Mouse (Mus musculus) liver, adult 2 months (tissue): ENCODE data around the gene Brwd3. TPM values are rescaled to one million over a fixed set of nuclear protein-coding genes. Genes with fewer than 3 reads are reported as not detected.

Source experiments
- DNase-seq: peaks from one replicate; pipeline ENCODE4 v3.0.0-alpha.2; 2011; ENCODE audit warnings: low read depth, low spot score; ENCODE audit errors: extremely low read depth
- H3K27ac ChIP-seq: fragments of 200-500 bp; replicated peaks from 2 replicates; pipeline ENCODE4 v1.5.1; 2012; ENCODE audit warnings: low read depth, mild to moderate bottlenecking, control low read depth, inconsistent platforms, low read length; ENCODE audit not compliant: insufficient read depth
- H3K27me3 ChIP-seq: fragments of 200-500 bp; 2 replicates; pipeline ENCODE4 v1.6.1; 2012; ENCODE audit warnings: mild to moderate bottlenecking, moderate library complexity, low read length, inconsistent platforms; ENCODE audit not compliant: control insufficient read depth, insufficient read depth
- H3K36me3 ChIP-seq: fragments of 200-500 bp; 2 replicates; pipeline ENCODE4 v1.6.1; 2012; ENCODE audit warnings: low read length, inconsistent platforms; ENCODE audit not compliant: control insufficient read depth, insufficient read depth
- H3K4me1 ChIP-seq: fragments of 200-500 bp; 2 replicates; pipeline ENCODE4 v1.6.1; 2011; ENCODE audit warnings: low read length; ENCODE audit not compliant: control insufficient read depth, insufficient read depth
- H3K4me3 ChIP-seq: fragments of 200-500 bp; 2 replicates; pipeline ENCODE4 v1.5.1; 2011; ENCODE audit warnings: low read depth, mild to moderate bottlenecking, control low read depth, low read length, moderate library complexity; ENCODE audit not compliant: insufficient read depth
- H3K79me2 ChIP-seq: fragments of 200-500 bp; 2 replicates; pipeline ENCODE4 v1.6.1; 2012; ENCODE audit warnings: inconsistent platforms, mild to moderate bottlenecking, low read length, moderate library complexity; ENCODE audit not compliant: control insufficient read depth, insufficient read depth
- H3K9ac ChIP-seq: fragments of 200-500 bp; 2 replicates; pipeline ENCODE4 v1.6.1; 2012; ENCODE audit warnings: low read depth, mild to moderate bottlenecking, control low read depth, inconsistent platforms, low read length
- CTCF ChIP-seq: fragments of 200-500 bp; IDR thresholded peaks from 2 replicates; pipeline ENCODE4 v1.5.1; 2011; ENCODE audit warnings: low read depth, low read length, control low read depth
- POLR2A ChIP-seq: fragments of 200-500 bp; IDR thresholded peaks from 2 replicates; pipeline ENCODE4 v1.6.1; 2011; ENCODE audit warnings: low read length, control low read depth; ENCODE audit not compliant: insufficient read depth; ENCODE audit errors: extremely low read depth
- WGBS: fragments of 180-500 bp; shearing (Covaris S2); methylation state at CpG from one replicate; pipeline ENCODE4 v1.1.7; 2018; 5-methylcytosine and 5-hydroxymethylcytosine counted together
- polyA plus RNA-seq: library from polyadenylated mRNA; depleted of rRNA; stranded (reverse); fragments of >200 nt; gene quantifications from 2 replicates; pipeline ENCODE4 v1.2.3, GENCODE M21; 2012
- total RNA-seq: library from RNA; depleted of rRNA; stranded (reverse); fragments of >200 nt; gene quantifications from 2 replicates; pipeline ENCODE4 v1.2.3, GENCODE M21; 2014

The Brwd3 gene
- total and polyA plus RNA-seq, 2 experiments, result 0.54 to 5.3 TPM

- no peaks in the 10 kb centered on the region for H3K79me2 ChIP-seq
- peak; percentile 83 for DNase-seq
- peak overlapping the region; percentile 97 for H3K4me3 ChIP-seq
- H3K27ac ChIP-seq, result peak overlapping the region; percentile 99
- 0% methylated on average over 12 of the region's 13 CpGs for WGBS
- no peaks in the 10 kb centered on the region for H3K27me3 ChIP-seq
- peaks cover 2% of the 10 kb centered on the region for H3K4me1 ChIP-seq
- no peak for TF ChIP-seq POLR2A
- no peaks in the 10 kb centered on the region for H3K36me3 ChIP-seq
- peak overlapping the region; percentile 95 for H3K9ac ChIP-seq
Measured at GRCm38 (mm10) chrX:108832674-108833189, 1.4 kb downstream of the Brwd3 start.

DNA sequence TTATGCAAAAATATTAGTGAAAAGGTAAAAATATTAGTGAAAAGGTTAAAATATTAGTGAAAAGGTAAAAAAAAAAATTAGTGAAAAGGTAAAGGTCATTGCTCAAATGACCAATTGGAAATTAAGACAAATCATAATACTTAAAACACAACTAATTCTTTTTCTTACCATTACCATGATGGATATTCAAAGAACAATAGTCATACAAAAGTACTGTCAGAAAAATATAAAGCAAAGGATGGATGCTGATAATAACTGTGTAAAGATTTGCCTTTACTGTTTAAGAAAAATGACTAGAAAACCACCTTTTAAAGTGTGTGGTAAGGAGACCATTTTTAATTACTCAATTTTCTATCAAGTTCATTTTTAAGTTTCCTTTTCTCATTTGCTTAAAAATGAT lies 2.9 kb downstream of the Brwd3 start:
- H3K27ac ChIP-seq, result no peak overlapping the region
- no peak overlapping the region for H3K9ac ChIP-seq
- H3K4me1 ChIP-seq, result peaks cover 2% of the 10 kb centered on the region
- no peaks in the 10 kb centered on the region; the same call in 1 of the 2 replicates for H3K36me3 ChIP-seq
- no peaks in the 10 kb centered on the region for H3K79me2 ChIP-seq
- DNase-seq, result no peak
- TF ChIP-seq POLR2A, result no peak
- TF ChIP-seq CTCF, result no peak
- no peaks in the 10 kb centered on the region for H3K27me3 ChIP-seq
- no peak overlapping the region for H3K4me3 ChIP-seq

GRCm38 (mm10) chrX:108828111-108828510 lies 6.1 kb downstream of the Brwd3 start:
- TF ChIP-seq CTCF, result no peak
- TF ChIP-seq POLR2A, result no peak
- Histone ChIP-seq H3K36me3 (peaks cover 2% of the 10 kb centered on the region; the same call in 1 of the 2 replicates), H3K27ac (no peak overlapping the region), H3K79me2 (no peaks in the 10 kb centered on the region), H3K4me3 (no peak overlapping the region), H3K9ac (no peak overlapping the region), H3K27me3 (no peaks in the 10 kb centered on the region), H3K4me1 (no peaks in the 10 kb centered on the region)
- WGBS, result 66% methylated on average over 2 of the region's 2 CpGs
- DNase-seq, result peak; percentile 3

DNA sequence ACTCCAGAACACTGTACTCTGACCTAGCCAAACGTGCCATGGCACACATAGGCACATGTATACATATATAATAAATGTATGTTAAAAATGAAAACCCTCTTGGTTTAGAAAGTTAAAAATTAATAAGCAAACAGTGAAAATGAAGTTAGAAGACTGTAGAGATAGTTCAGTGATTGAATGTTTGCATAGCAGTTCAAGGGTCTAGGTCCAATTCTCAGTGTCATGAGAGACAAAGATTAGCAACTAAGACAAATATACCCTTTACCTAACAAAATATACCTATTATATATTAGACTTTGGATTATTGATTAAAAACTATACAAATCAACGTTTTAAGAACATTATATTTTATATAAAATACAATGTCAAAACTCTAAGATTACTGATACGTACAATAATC lies 36.9 kb downstream of the Brwd3 start:
- TF ChIP-seq POLR2A, result no peak
- no peak for TF ChIP-seq CTCF
- peak; percentile 43 for DNase-seq
- 58% methylated on average over 3 of the region's 3 CpGs for WGBS
- H3K36me3 ChIP-seq, result no peaks in the 10 kb centered on the region; the same call in 1 of the 2 replicates
- H3K79me2 ChIP-seq, result no peaks in the 10 kb centered on the region
- no peak overlapping the region for H3K9ac ChIP-seq
- no peak overlapping the region for H3K4me3 ChIP-seq
- H3K4me1 ChIP-seq, result no peaks in the 10 kb centered on the region
- H3K27me3 ChIP-seq, result no peaks in the 10 kb centered on the region
- no peak overlapping the region for H3K27ac ChIP-seq

GRCm38 (mm10) chrX:108783724-108784123 lies 50.4 kb downstream of the Brwd3 start:
- peaks cover 3% of the 10 kb centered on the region; the same call in 1 of the 2 replicates for H3K36me3 ChIP-seq
- DNase-seq, result no peak
- H3K4me1 ChIP-seq, result no peaks in the 10 kb centered on the region
- H3K4me3 ChIP-seq, result no peak overlapping the region
- WGBS, result 87% methylated on average over 4 of the region's 4 CpGs
- no peaks in the 10 kb centered on the region for H3K27me3 ChIP-seq
- H3K27ac ChIP-seq, result no peak overlapping the region
- TF ChIP-seq POLR2A, result no peak
- no peak for TF ChIP-seq CTCF
- H3K9ac ChIP-seq, result no peak overlapping the region
- H3K79me2 ChIP-seq, result no peaks in the 10 kb centered on the region

DNA sequence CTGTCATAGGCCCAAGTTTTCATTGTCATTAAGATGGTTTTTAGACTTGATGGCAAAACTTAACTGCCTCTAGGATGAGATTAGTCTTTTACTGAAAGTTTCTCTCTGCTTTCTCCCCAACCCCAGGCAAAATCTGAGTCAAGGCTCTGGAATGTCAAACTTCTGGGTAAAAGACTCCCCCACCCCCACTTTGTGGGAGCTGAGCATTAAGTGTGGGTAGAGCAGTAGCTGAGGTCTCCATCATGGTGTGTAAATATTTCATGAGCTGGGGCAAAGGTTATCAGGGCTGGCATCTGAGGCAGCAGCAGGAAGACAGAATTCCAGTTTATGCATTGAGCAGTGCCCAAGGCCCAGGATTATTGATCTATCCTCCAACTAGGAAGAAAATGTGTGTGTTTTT lies 102.4 kb downstream of the Brwd3 start:
- DNase-seq, result peak; percentile 38
- TF ChIP-seq CTCF (no peak), POLR2A (no peak)

More for the DNA sequence above, 102.4 kb downstream of the Brwd3 start:
- Histone ChIP-seq H3K36me3 (no peaks in the 10 kb centered on the region), H3K9ac (no peak overlapping the region), H3K79me2 (no peaks in the 10 kb centered on the region), H3K4me1 (no peaks in the 10 kb centered on the region), H3K27ac (no peak overlapping the region), H3K27me3 (no peaks in the 10 kb centered on the region), H3K4me3 (no peak overlapping the region)
